In genomic region chr2:49937621-49938020, GRCm38 (mm10) we compare ENCODE assay signal across 32 mouse cellular contexts.
DNase-seq lines count a peak whose midpoint lies in the region; ATAC-seq and TF ChIP-seq lines count a peak whose summit lies in the region.
"Had no signal": no experiment of that assay in that cellular context is flagged by ENCODE, and none has a peak within 500 bp of the region (broad histone marks: within the 10 kb centered on the region; RNA-seq: fewer than 3 reads in every experiment).

No protein-coding gene starts in this region.

- H3K27ac ChIP-seq in heart, embryonic 12.5 days (ENCODE audit: poor library complexity, severe bottlenecking): no peak overlapping the region
- no peak overlapping the region for H3K27ac ChIP-seq in heart, postnatal 0 days (ENCODE audit: low read depth)
- H3K27ac ChIP-seq in limb, embryonic 13.5 days: no peak overlapping the region
- H3K27ac ChIP-seq: embryonic facial prominence, embryonic 10.5 days; embryonic facial prominence, embryonic 15.5 days; forebrain, embryonic 12.5 days; hindbrain, embryonic 10.5 days; hindbrain, postnatal 0 days; intestine, embryonic 15.5 days; liver, embryonic 15.5 days; lung, embryonic 15.5 days; neural tube, embryonic 12.5 days had no signal

- H3K9ac ChIP-seq in heart, embryonic 12.5 days: no peak overlapping the region
- H3K9ac ChIP-seq in heart, postnatal 0 days (replicated peaks; ENCODE audit: low read depth, low read length): no peak overlapping the region
- no peak overlapping the region for H3K9ac ChIP-seq in limb, embryonic 13.5 days
- H3K9ac ChIP-seq: embryonic facial prominence, embryonic 15.5 days; forebrain, embryonic 12.5 days; intestine, embryonic 15.5 days; liver, embryonic 15.5 days; lung, embryonic 15.5 days; neural tube, embryonic 12.5 days had no signal

- H3K9me3 ChIP-seq in heart, embryonic 12.5 days (replicated peaks): 0 out of 2 replicates have a peak, but pooled peaks cover 3% of the 10 kb centered on the region
- no peaks in the 10 kb centered on the region for H3K9me3 ChIP-seq in heart, postnatal 0 days (replicated peaks; ENCODE audit: control insufficient read depth, low read length)
- H3K9me3 ChIP-seq in limb, embryonic 13.5 days: no peaks in the 10 kb centered on the region
- H3K9me3 ChIP-seq: embryonic facial prominence, embryonic 10.5 days; embryonic facial prominence, embryonic 15.5 days; forebrain, embryonic 12.5 days; hindbrain, embryonic 10.5 days; intestine, embryonic 15.5 days; liver, embryonic 15.5 days; lung, embryonic 15.5 days; neural tube, embryonic 12.5 days had no signal

- 57% methylated on average over 13 of the region's 13 CpGs for WGBS in heart, embryonic 12.5 days
- WGBS in heart, postnatal 0 days: 37% methylated on average over 13 of the region's 13 CpGs
- WGBS in limb, embryonic 13.5 days: 56% methylated on average over 13 of the region's 13 CpGs

- ATAC-seq in heart, embryonic 12.5 days (ENCODE audit: insufficient number of reproducible peaks, low FRiP score): no peak
- ATAC-seq in heart, postnatal 0 days (ENCODE audit: insufficient read depth, low read depth): no peak
- 0 out of 2 replicates have a peak, but pooled peaks have one; percentile 32 for ATAC-seq in limb, embryonic 13.5 days (ENCODE audit: low FRiP score, low read depth)
- ATAC-seq: hindbrain, postnatal 0 days; intestine, embryonic 15.5 days had no signal

- intact Hi-C loops in heart, postnatal 25 days (cut with DNase I): no loop called here

- peaks cover 6% of the 10 kb centered on the region; the same call in 1 of the 2 replicates for H3K4me1 ChIP-seq in heart, embryonic 12.5 days (replicated peaks)
- H3K4me1 ChIP-seq in heart, postnatal 0 days (ENCODE audit: control insufficient read depth, insufficient read depth): no peaks in the 10 kb centered on the region
- peaks cover 12% of the 10 kb centered on the region for H3K4me1 ChIP-seq in limb, embryonic 13.5 days
- H3K4me1 ChIP-seq: embryonic facial prominence, embryonic 10.5 days; embryonic facial prominence, embryonic 15.5 days; forebrain, embryonic 12.5 days; intestine, embryonic 15.5 days; liver, embryonic 15.5 days; lung, embryonic 15.5 days; neural tube, embryonic 12.5 days had no signal

- DNase-seq in heart, adult 11 months: peak; percentile 85
- DNase-seq in heart, postnatal 0 days (ENCODE audit: low spot score): peak; percentile 21
- no peak for DNase-seq in heart, postnatal 25 days (ENCODE audit: low spot score)
- peak; percentile 26 for DNase-seq in Muller cell, postnatal 12 days (ENCODE audit: inconsistent ontology term)
- no peak for DNase-seq in cerebellum, postnatal 25 days
- DNase-seq: adrenal gland, adult 2 months; adrenal gland, postnatal 36 days; cerebellum, adult 2 months; cerebellum, postnatal 14 days; gastrocnemius, postnatal 25 days; kidney, adult 2 months; kidney, postnatal 36 days; layer of hippocampus, postnatal 36 days; left cerebral cortex, postnatal 4 days; lung, postnatal 36 days; right cerebral cortex, adult 18-20 months; spleen, adult 18-20 months; thymus, adult 18-20 months; thymus, postnatal 25 days had no signal

- no peaks in the 10 kb centered on the region for H3K36me3 ChIP-seq in heart, embryonic 12.5 days
- no peaks in the 10 kb centered on the region for H3K36me3 ChIP-seq in heart, postnatal 0 days (replicated peaks; ENCODE audit: control insufficient read depth, insufficient read depth, low read length)
- no peaks in the 10 kb centered on the region for H3K36me3 ChIP-seq in limb, embryonic 13.5 days
- H3K36me3 ChIP-seq: embryonic facial prominence, embryonic 10.5 days; embryonic facial prominence, embryonic 15.5 days; forebrain, embryonic 12.5 days; hindbrain, embryonic 10.5 days; intestine, embryonic 15.5 days; liver, embryonic 15.5 days; lung, embryonic 15.5 days; neural tube, embryonic 12.5 days had no signal

- H3K4me2 ChIP-seq in heart, embryonic 12.5 days: no peak overlapping the region
- peak overlapping the region; percentile 1; the same call in 1 of the 2 replicates for H3K4me2 ChIP-seq in heart, postnatal 0 days (ENCODE audit: low read depth, low read length)
- H3K4me2 ChIP-seq in limb, embryonic 13.5 days (replicated peaks): no peak overlapping the region; the same call in 1 of the 2 replicates
- H3K4me2 ChIP-seq: embryonic facial prominence, embryonic 15.5 days; forebrain, embryonic 12.5 days; intestine, embryonic 15.5 days; liver, embryonic 15.5 days; lung, embryonic 15.5 days; midbrain, embryonic 11.5 days; neural tube, embryonic 12.5 days had no signal

- H3K4me3 ChIP-seq in heart, embryonic 12.5 days: no peak overlapping the region
- no peak overlapping the region for H3K4me3 ChIP-seq in heart, postnatal 0 days (ENCODE audit: low read depth, low read length)
- no peak overlapping the region for H3K4me3 ChIP-seq in limb, embryonic 13.5 days
- H3K4me3 ChIP-seq: embryonic facial prominence, embryonic 10.5 days; embryonic facial prominence, embryonic 15.5 days; forebrain, embryonic 12.5 days; hindbrain, embryonic 10.5 days; intestine, embryonic 15.5 days; liver, embryonic 15.5 days; lung, embryonic 15.5 days; myocyte; neural tube, embryonic 12.5 days had no signal

- no peak for TF ChIP-seq EP300 in heart, postnatal 0 days (IDR thresholded peaks at IDR 0.05; ENCODE audit: low read depth)

- no peaks in the 10 kb centered on the region for H3K27me3 ChIP-seq in heart, embryonic 12.5 days (replicated peaks)
- H3K27me3 ChIP-seq in heart, postnatal 0 days (ENCODE audit: control insufficient read depth, insufficient read depth, low read length): no peaks in the 10 kb centered on the region
- H3K27me3 ChIP-seq in limb, embryonic 13.5 days: no peaks in the 10 kb centered on the region
- H3K27me3 ChIP-seq: embryonic facial prominence, embryonic 15.5 days; forebrain, embryonic 12.5 days; intestine, embryonic 15.5 days; liver, embryonic 15.5 days; lung, embryonic 15.5 days; neural tube, embryonic 12.5 days had no signal

- TF ChIP-seq CTCF in heart, postnatal 0 days (IDR thresholded peaks at IDR 0.05; ENCODE audit: low read depth): no peak

Comparison
In these comparisons a context has a peak if more than half of its experiments do, and no peak if none do; other contexts are left out.
1. DNase-seq: peak in heart, adult 11 months (single experiment), heart, postnatal 0 days (single experiment) and Muller cell, postnatal 12 days (single experiment); none in heart, postnatal 25 days (single experiment) and cerebellum, postnatal 25 days (0 of 2).